10 mouse cellular contexts compared by ENCODE assay signal in genomic region chr16:78217633-78218032, GRCm38 (mm10).
A peak's percentile ranks its signal among the peaks of the same experiment; 100 is the strongest.
DNase-seq lines count a peak whose midpoint lies in the region; ATAC-seq and TF ChIP-seq lines count a peak whose summit lies in the region.
"Had no signal": no experiment of that assay in that cellular context is flagged by ENCODE, and none has a peak within 500 bp of the region (broad histone marks: within the 10 kb centered on the region; RNA-seq: fewer than 3 reads in every experiment).

No protein-coding gene starts in this region.

- H3K4me1 ChIP-seq in heart, embryonic 14.5 days (ENCODE audit: control insufficient read depth in 2 of 2, insufficient read depth in 2 of 2, low read length in 2 of 2) = peaks cover 12 to 19% of the 10 kb centered on the region in 2 experiments

- peak; percentile 28 for DNase-seq in layer of hippocampus, adult 11-12 months (ENCODE audit: low spot score)
- no peak for DNase-seq in layer of hippocampus, adult 18-20 months (ENCODE audit: low spot score in 2 of 2)
- peak; percentile 61 for DNase-seq in brain, embryonic 14.5 days (ENCODE audit: low read depth)
- DNase-seq in lung, postnatal 36 days = peak; percentile 44
- no peak for DNase-seq in gastrocnemius, postnatal 4 days (ENCODE audit: low spot score in 2 of 2)
- no peak for DNase-seq in adrenal gland, postnatal 10 days

- ATAC-seq in heart, embryonic 14.5 days (ENCODE audit: insufficient number of reproducible peaks, insufficient read depth, low FRiP score, low read depth) = no peak
- no peak for ATAC-seq in cerebellum, adult (ENCODE audit: insufficient number of reproducible peaks, low FRiP score, low TSS enrichment)

- H3K9me3 ChIP-seq in heart, embryonic 14.5 days (ENCODE audit: control insufficient read depth, low read length) = no peaks in the 10 kb centered on the region
- H3K9me3 ChIP-seq: neural tube, embryonic 13.5 days had no signal

- no peak for TF ChIP-seq CTCF in brain, embryonic 14.5 days (IDR thresholded peaks at IDR 0.05; ENCODE audit: borderline replicate concordance, extremely low read depth, insufficient read depth, insufficient read length)

- H3K4me2 ChIP-seq in heart, embryonic 14.5 days (ENCODE audit: low read length) = peak overlapping the region; percentile 36; the same call in 1 of the 2 replicates
- H3K4me2 ChIP-seq: neural tube, embryonic 13.5 days had no signal

- no peaks in the 10 kb centered on the region for H3K27me3 ChIP-seq in heart, embryonic 14.5 days (ENCODE audit: control insufficient read depth, insufficient read depth, low read length)
- H3K27me3 ChIP-seq: neural tube, embryonic 13.5 days had no signal

- H3K4me3 ChIP-seq in heart, embryonic 14.5 days (ENCODE audit: control insufficient read depth in 1 of 2, insufficient read depth in 1 of 2, low read depth in 1 of 2, low read length in 2 of 2) = no peak overlapping the region
- H3K4me3 ChIP-seq: heart, adult 2 months; neural tube, embryonic 13.5 days had no signal

- 0 out of 4 replicates have a peak overlapping the region, but pooled peaks have one; percentile 2 to 51 for H3K27ac ChIP-seq in heart, embryonic 14.5 days (replicated peaks in 1 of 2; ENCODE audit: control insufficient read depth in 1 of 2, insufficient read depth in 1 of 2, low read depth in 2 of 2, low read length in 2 of 2)
- H3K27ac ChIP-seq: heart, adult 2 months; neural tube, embryonic 13.5 days had no signal

- H3K36me3 ChIP-seq in heart, embryonic 14.5 days (ENCODE audit: control insufficient read depth, insufficient read depth, low read length) = no peaks in the 10 kb centered on the region
- H3K36me3 ChIP-seq: neural tube, embryonic 13.5 days had no signal

- H3K9ac ChIP-seq in heart, embryonic 14.5 days (ENCODE audit: low read length) = no peak overlapping the region
- H3K9ac ChIP-seq: neural tube, embryonic 13.5 days had no signal

- no peak for TF ChIP-seq POLR2A in brain, embryonic 14.5 days (IDR thresholded peaks at IDR 0.05; ENCODE audit: borderline replicate concordance, extremely low read depth, insufficient read depth, insufficient read length, poor library complexity, severe bottlenecking)

- WGBS in heart, embryonic 14.5 days = 43% methylated on average over 6 of the region's 6 CpGs

Comparison
In these comparisons a context has a peak if more than half of its experiments do, and no peak if none do; other contexts are left out.
1. DNase-seq: peak in layer of hippocampus, adult 11-12 months (single experiment), brain, embryonic 14.5 days (single experiment) and lung, postnatal 36 days (single experiment); none in layer of hippocampus, adult 18-20 months (0 of 2), gastrocnemius, postnatal 4 days (0 of 2) and adrenal gland, postnatal 10 days (single experiment).